Mouse (Mus musculus) brain, adult 10 weeks (tissue): ENCODE data around the gene Mrap2. TPM values are rescaled to one million over a fixed set of nuclear protein-coding genes. Genes with fewer than 3 reads are reported as not detected.

Experiments used
- polyA plus RNA-seq: library from polyadenylated mRNA; stranded (reverse); fragments of 350-450 nt; fragmentation: Illumina TruSeq; extraction: RNeasy Lipid Tissue Mini Kit (QIAGEN cat#74804); gene quantifications from one replicate; pipeline ENCODE4 v1.2.3, GENCODE M21; 2015; ENCODE audit warnings: low read depth, low replicate concordance

Gene Mrap2
- polyA plus RNA-seq, result 6.5 TPM

GRCm38 (mm10) chr9:87144106-87144505, at the start of gene Mrap2:
TSS of gene Mrap2 (plus strand) at chr9:87144306.

Other genes with a start within 250 kb of the Mrap2 start
- 10.6 TPM for gene Ripply2, start 128.8 kb upstream of the Mrap2 start, polyA plus RNA-seq
- 48.1 TPM for gene Cyb5r4, start 122.3 kb upstream of the Mrap2 start, polyA plus RNA-seq
- gene Cep162, start 111.2 kb downstream of the Mrap2 start, polyA plus RNA-seq, result 4.7 TPM